Mouse (Mus musculus): ENCODE results near the gene Olfr392. TPM values are rescaled to one million over a fixed set of nuclear protein-coding genes. Genes with fewer than 3 reads are reported as not detected.

Gene Olfr392
- not detected in 2 replicates for polyA plus RNA-seq (2014; fragmentation: Nextera tagmentation; extraction: Ambion mirVana)

DNA sequence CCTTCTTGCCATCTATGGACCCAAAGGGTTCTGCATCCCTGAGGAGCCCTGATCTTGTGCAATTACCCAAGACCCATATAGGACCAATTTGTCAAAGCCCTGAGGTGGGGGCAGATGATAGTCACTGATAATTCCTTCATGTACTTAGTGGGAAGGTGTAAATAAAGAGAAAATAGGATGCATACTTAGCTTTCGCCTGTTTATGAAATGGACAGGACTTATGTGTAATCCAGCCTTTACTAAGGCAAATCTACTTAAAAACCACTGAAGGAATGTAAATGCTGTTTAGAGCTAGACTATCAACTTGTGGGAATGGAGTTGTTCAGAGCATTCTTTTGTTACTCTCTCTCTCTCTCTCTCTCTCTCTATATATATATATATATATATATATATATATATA is at the start of gene Olfr392:
Gene Olfr392, minus strand, starts transcription at position 101 of the 400 bp plus-strand sequence.
- DNase-seq (ENCODE audit: low spot score), result no peak
- WGBS, result 97% methylated on average over 1 of the region's 1 CpGs
- Histone ChIP-seq H3K4me2 (ENCODE audit: low read length) (no peak within 1 kb of the TSS), H3K9ac (ENCODE audit: low read length) (no peak within 1 kb of the TSS), H3K27ac (ENCODE audit: low read depth, low read length) (no peak within 1 kb of the TSS), H3K4me3 (ENCODE audit: low read depth, low read length) (no peak within 1 kb of the TSS), H3K36me3 (ENCODE audit: control insufficient read depth, insufficient read depth, low read length) (no peaks in the 10 kb centered on the region), H3K27me3 (replicated peaks; ENCODE audit: control insufficient read depth, insufficient read depth, low read length) (no peaks in the 10 kb centered on the region), H3K9me3 (replicated peaks; ENCODE audit: control insufficient read depth, low read length) (peaks cover 3% of the 10 kb centered on the region; the same call in 1 of the 2 replicates), H3K4me1 (ENCODE audit: control insufficient read depth, insufficient read depth, low read length) (no peaks in the 10 kb centered on the region)
- no peak for ATAC-seq

DNA sequence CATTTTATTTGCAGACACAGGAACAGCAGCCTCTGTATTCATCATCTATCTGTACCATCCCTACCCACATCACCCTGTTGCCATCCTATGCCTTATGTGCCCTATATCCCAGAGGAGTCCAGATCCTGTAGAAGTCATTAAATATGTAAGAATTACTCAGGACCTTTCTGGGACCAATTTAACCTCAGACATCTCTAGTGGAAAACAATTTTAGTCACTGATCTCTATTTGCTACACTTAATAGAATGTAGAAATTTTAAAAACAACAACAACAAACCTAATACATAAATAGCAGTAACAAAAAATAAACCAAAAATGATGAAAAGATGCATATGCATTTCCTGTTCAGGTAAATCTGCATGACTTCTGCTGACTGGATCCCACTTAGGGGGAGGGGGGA is 34.5 kb upstream of the Olfr392 start, which contains the start of gene Olfr393:
Gene Olfr393, minus strand, starts transcription at position 101 of the 400 bp plus-strand sequence.
- no peak for ATAC-seq
- no peaks in the 10 kb centered on the region for H3K36me3 ChIP-seq (ENCODE audit: control insufficient read depth, insufficient read depth, low read length)
- DNase-seq (ENCODE audit: low spot score), result no peak
- H3K27ac ChIP-seq (ENCODE audit: low read depth, low read length), result no peak within 1 kb of the TSS
- H3K4me3 ChIP-seq (ENCODE audit: low read depth, low read length), result no peak within 1 kb of the TSS
- no peaks in the 10 kb centered on the region for H3K27me3 ChIP-seq (replicated peaks; ENCODE audit: control insufficient read depth, insufficient read depth, low read length)
- H3K9ac ChIP-seq (ENCODE audit: low read length), result no peak within 1 kb of the TSS
- no peak within 1 kb of the TSS for H3K4me2 ChIP-seq (ENCODE audit: low read length)
- H3K4me1 ChIP-seq (ENCODE audit: control insufficient read depth, insufficient read depth, low read length), result no peaks in the 10 kb centered on the region
- H3K9me3 ChIP-seq (replicated peaks; ENCODE audit: control insufficient read depth, low read length), result peaks cover 12% of the 10 kb centered on the region; the same call in 1 of the 2 replicates

DNA sequence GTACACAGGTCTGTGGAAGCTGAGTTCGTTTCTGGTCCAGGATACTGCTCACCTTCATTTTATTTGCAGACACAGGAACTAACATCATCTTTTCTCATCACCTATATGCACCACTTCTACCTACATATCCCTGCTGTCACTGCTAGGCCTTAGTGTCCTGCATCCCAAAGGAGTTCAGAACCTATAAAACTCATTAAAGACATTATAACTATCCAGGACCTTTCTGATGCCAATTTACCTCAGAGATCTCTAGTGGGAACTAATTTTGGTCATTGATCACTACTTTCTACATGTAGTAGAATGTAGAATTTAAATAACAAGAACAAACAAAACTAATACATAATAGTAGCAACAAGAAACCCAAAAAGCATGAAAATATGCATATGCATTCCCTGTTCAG is 13.9 kb downstream of the Olfr392 start, which contains the start of gene Olfr391-ps:
Gene Olfr391-ps, minus strand, starts transcription at position 101 of the 400 bp plus-strand sequence.
- 17% methylated on average over 1 of the region's 1 CpGs for WGBS
- no peak within 1 kb of the TSS for H3K4me2 ChIP-seq (ENCODE audit: low read length)
- no peak within 1 kb of the TSS for H3K4me3 ChIP-seq (ENCODE audit: low read depth, low read length)
- no peak within 1 kb of the TSS for H3K9ac ChIP-seq (ENCODE audit: low read length)
- no peaks in the 10 kb centered on the region for H3K4me1 ChIP-seq (ENCODE audit: control insufficient read depth, insufficient read depth, low read length)
- ATAC-seq (no peak), DNase-seq (ENCODE audit: low spot score) (no peak)
- no peaks in the 10 kb centered on the region for H3K27me3 ChIP-seq (replicated peaks; ENCODE audit: control insufficient read depth, insufficient read depth, low read length)
- no peaks in the 10 kb centered on the region for H3K36me3 ChIP-seq (ENCODE audit: control insufficient read depth, insufficient read depth, low read length)
- H3K9me3 ChIP-seq (replicated peaks; ENCODE audit: control insufficient read depth, low read length), result 0 out of 2 replicates have a peak, but pooled peaks cover 2% of the 10 kb centered on the region
- H3K27ac ChIP-seq (ENCODE audit: low read depth, low read length), result no peak within 1 kb of the TSS

DNA sequence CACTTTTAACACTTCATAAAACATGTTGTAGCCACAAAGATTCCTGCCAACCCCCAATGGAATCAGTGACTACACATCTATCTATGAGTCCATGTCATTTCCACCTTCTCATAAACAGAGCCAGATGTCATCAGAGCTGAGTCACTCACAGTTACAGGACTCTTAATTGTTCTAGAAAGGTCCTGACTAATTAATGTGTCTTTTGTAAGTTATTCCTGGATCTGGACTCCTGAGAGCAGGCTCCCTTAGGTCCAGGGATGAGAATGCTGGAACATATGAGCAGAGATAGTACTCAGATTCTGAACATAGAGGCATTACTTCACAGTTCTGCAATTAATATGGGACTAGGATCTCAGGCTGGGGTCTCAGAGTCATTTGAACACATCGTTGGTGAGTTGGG is 34.2 kb downstream of the Olfr392 start, which contains the start of gene Olfr390:
Gene Olfr390, plus strand, starts transcription at position 301 of the 400 bp plus-strand sequence.
- Histone ChIP-seq H3K4me2 (ENCODE audit: low read length) (no peak within 1 kb of the TSS), H3K9ac (ENCODE audit: low read length) (no peak within 1 kb of the TSS), H3K36me3 (ENCODE audit: control insufficient read depth, insufficient read depth, low read length) (no peaks in the 10 kb centered on the region), H3K27ac (ENCODE audit: low read depth, low read length) (no peak within 1 kb of the TSS), H3K9me3 (replicated peaks; ENCODE audit: control insufficient read depth, low read length) (0 out of 2 replicates have a peak, but pooled peaks cover 3% of the 10 kb centered on the region), H3K27me3 (replicated peaks; ENCODE audit: control insufficient read depth, insufficient read depth, low read length) (no peaks in the 10 kb centered on the region), H3K4me3 (ENCODE audit: low read depth, low read length) (no peak within 1 kb of the TSS), H3K4me1 (ENCODE audit: control insufficient read depth, insufficient read depth, low read length) (no peaks in the 10 kb centered on the region)
- DNase-seq (ENCODE audit: low spot score), result no peak
- ATAC-seq, result no peak
- 72% methylated on average over 1 of the region's 1 CpGs for WGBS

DNA sequence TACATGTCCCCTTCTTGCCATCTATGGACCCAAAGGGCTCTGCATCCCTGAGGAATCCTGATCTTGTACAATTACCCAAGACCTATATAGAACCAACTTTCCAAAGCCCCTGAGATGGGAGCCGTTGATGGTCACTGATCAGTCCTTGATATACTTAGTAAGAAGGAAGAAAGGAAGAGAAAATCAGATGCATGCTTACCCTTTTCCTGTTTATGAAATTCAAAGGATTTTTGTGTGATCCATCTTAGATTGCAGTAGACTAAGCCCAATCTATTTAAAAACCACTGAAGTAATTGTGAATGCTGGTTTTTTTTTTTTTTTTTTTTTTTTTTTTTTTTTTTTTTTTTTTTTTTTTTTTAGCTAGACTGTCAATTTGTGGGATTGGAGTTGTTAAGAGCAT is 36.2 kb downstream of the Olfr392 start, which contains the start of gene Olfr389:
Gene Olfr389, minus strand, starts transcription at position 101 of the 400 bp plus-strand sequence.
- H3K36me3 ChIP-seq (ENCODE audit: control insufficient read depth, insufficient read depth, low read length), result no peaks in the 10 kb centered on the region
- no peaks in the 10 kb centered on the region for H3K4me1 ChIP-seq (ENCODE audit: control insufficient read depth, insufficient read depth, low read length)
- no peaks in the 10 kb centered on the region for H3K27me3 ChIP-seq (replicated peaks; ENCODE audit: control insufficient read depth, insufficient read depth, low read length)
- no peak within 1 kb of the TSS for H3K9ac ChIP-seq (ENCODE audit: low read length)
- DNase-seq (ENCODE audit: low spot score) (no peak), ATAC-seq (no peak)
- no peak within 1 kb of the TSS for H3K4me3 ChIP-seq (ENCODE audit: low read depth, low read length)
- no peak within 1 kb of the TSS for H3K27ac ChIP-seq (ENCODE audit: low read depth, low read length)
- H3K4me2 ChIP-seq (ENCODE audit: low read length), result no peak within 1 kb of the TSS
- WGBS, result 92% methylated on average over 1 of the region's 1 CpGs
- H3K9me3 ChIP-seq (replicated peaks; ENCODE audit: control insufficient read depth, low read length), result 0 out of 2 replicates have a peak, but pooled peaks cover 3% of the 10 kb centered on the region

Other genes starting within 250 kb of the Olfr392 start
- not detected in 2 replicates for gene Olfr385, start 224.0 kb downstream of the Olfr392 start, polyA plus RNA-seq (2014; fragmentation: Nextera tagmentation; extraction: Ambion mirVana)
- not detected in 2 replicates for gene Olfr384, start 218.5 kb downstream of the Olfr392 start, polyA plus RNA-seq (2014; fragmentation: Nextera tagmentation; extraction: Ambion mirVana)
- gene Zfp735, start 128.3 kb downstream of the Olfr392 start, polyA plus RNA-seq (2014; fragmentation: Nextera tagmentation; extraction: Ambion mirVana), result not detected in 2 replicates
- gene Olfr389, start 36.3 kb downstream of the Olfr392 start, polyA plus RNA-seq (2014; fragmentation: Nextera tagmentation; extraction: Ambion mirVana), result not detected in 2 replicates
- gene Olfr390, start 34.1 kb downstream of the Olfr392 start, polyA plus RNA-seq (2014; fragmentation: Nextera tagmentation; extraction: Ambion mirVana), result not detected in 2 replicates
- gene Olfr391-ps, start 14.0 kb downstream of the Olfr392 start, polyA plus RNA-seq (2014; fragmentation: Nextera tagmentation; extraction: Ambion mirVana), result not detected in 2 replicates
- not detected in 2 replicates for gene Olfr393, start 34.4 kb upstream of the Olfr392 start, polyA plus RNA-seq (2014; fragmentation: Nextera tagmentation; extraction: Ambion mirVana)
- not detected in 2 replicates for gene Olfr394, start 73.7 kb upstream of the Olfr392 start, polyA plus RNA-seq (2014; fragmentation: Nextera tagmentation; extraction: Ambion mirVana)
- gene Olfr395, start 92.2 kb upstream of the Olfr392 start, polyA plus RNA-seq (2014; fragmentation: Nextera tagmentation; extraction: Ambion mirVana), result not detected in 2 replicates
- gene Olfr23, start 119.6 kb upstream of the Olfr392 start, polyA plus RNA-seq (2014; fragmentation: Nextera tagmentation; extraction: Ambion mirVana), result not detected in 2 replicates
- not detected in 2 replicates for gene Olfr397, start 143.8 kb upstream of the Olfr392 start, polyA plus RNA-seq (2014; fragmentation: Nextera tagmentation; extraction: Ambion mirVana)
- not detected in 2 replicates for gene Olfr398, start 173.4 kb upstream of the Olfr392 start, polyA plus RNA-seq (2014; fragmentation: Nextera tagmentation; extraction: Ambion mirVana)
- gene Olfr139, start 239.5 kb upstream of the Olfr392 start, polyA plus RNA-seq (2014; fragmentation: Nextera tagmentation; extraction: Ambion mirVana), result not detected in 2 replicates
- gene Olfr399, start 239.6 kb upstream of the Olfr392 start, polyA plus RNA-seq (2014; fragmentation: Nextera tagmentation; extraction: Ambion mirVana), result not detected in 2 replicates